Mouse (Mus musculus) mouse trophoblast stem cell (cell line): Measurements from ENCODE around the gene Shoc2.

Source experiments
- in situ Hi-C, 2 experiments: fragments of 300-500 bp; cut with MseI, MboI; formaldehyde crosslinking; loops; 2 replicates in 1 of 2; 3 replicates in 1 of 2; pipeline ENCODE4 v1.15.1; 2025

Shoc2 gene

DNA sequence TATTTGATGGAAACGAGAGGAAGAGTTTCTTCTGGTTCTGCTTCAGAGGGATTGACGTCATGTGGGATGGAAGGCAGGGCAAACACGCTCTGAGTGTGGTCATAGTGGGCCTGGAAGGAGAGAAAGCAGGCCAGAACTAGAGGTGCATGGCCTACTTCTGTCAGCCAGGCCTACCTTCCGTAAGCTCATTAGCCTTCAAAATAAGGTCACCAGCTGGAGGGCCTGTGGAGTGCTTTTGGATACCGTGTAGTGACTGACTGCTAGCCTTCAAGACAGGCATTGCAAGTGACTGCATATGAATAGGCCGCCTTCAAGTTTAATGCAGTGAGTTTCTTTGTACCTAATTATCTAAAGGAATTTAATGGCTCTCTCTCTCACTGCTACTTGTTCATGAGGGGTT, 91.0 kb downstream of the Shoc2 start:
- in situ Hi-C loops = loop anchor here in 1 of 2 experiments (25.0 kb wide), 1 partner anchor 1177 kb away; no protein-coding TSS in a partner anchor

- in situ Hi-C loops = loop anchor here in 1 of 2 experiments (25.0 kb wide), 1 partner anchor 1173 kb away; no protein-coding TSS in a partner anchor
Measured at GRCm38 (mm10) chr19:54039441-54039840, 95.3 kb downstream of the Shoc2 start.

- in situ Hi-C loops = loop anchor here (10.0 to 25.0 kb wide), 3 partner anchors 214 to 1172 kb away; no protein-coding TSS in a partner anchor
Measured at GRCm38 (mm10) chr19:54040356-54041028, 96.4 kb downstream of the Shoc2 start.

DNA sequence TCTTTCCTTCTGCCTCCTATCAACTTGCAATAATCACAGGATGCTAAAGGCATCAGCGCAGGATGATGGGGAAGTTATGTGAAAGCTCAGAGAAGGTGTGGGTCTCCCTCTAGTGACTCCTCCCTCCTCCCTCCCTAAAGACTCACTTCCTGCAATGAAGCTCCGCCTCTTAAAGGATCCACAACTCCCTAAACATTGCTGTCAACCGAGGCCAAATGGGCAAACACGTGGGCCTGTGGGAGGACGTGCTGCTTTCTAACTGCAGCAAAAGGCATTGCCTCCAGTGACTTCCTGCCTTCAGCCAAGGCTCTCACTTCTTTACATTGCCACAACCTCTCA, 96.9 kb downstream of the Shoc2 start:
- in situ Hi-C loops = loop anchor here (10.0 to 25.0 kb wide), 3 partner anchors 214 to 1171 kb away; no protein-coding TSS in a partner anchor

DNA sequence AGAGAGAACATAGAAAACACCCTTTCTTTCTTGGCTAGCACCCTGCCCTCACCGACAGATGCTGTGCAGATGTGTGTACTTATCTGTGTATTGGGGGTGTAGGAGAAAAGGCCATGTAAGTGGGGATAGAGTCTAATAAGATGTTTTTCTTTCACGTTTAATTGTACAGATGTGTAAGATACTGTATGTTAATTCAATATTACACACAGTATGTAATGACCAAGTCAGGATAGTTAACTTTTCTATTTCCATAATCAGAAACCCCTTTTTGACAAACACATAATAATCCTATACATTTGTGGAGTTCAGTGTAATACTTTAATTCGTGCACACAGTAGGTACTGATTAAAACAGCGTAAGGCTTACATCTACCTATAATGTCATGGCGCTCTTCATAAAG, 99.7 kb downstream of the Shoc2 start, which contains the start of gene Adra2a:
Gene Adra2a (plus strand): TSS at position 301 of the 400 bp plus-strand sequence.
- in situ Hi-C loops = loop anchor here (10.0 to 25.0 kb wide), 3 partner anchors 211 to 1168 kb away; no protein-coding TSS in a partner anchor

DNA sequence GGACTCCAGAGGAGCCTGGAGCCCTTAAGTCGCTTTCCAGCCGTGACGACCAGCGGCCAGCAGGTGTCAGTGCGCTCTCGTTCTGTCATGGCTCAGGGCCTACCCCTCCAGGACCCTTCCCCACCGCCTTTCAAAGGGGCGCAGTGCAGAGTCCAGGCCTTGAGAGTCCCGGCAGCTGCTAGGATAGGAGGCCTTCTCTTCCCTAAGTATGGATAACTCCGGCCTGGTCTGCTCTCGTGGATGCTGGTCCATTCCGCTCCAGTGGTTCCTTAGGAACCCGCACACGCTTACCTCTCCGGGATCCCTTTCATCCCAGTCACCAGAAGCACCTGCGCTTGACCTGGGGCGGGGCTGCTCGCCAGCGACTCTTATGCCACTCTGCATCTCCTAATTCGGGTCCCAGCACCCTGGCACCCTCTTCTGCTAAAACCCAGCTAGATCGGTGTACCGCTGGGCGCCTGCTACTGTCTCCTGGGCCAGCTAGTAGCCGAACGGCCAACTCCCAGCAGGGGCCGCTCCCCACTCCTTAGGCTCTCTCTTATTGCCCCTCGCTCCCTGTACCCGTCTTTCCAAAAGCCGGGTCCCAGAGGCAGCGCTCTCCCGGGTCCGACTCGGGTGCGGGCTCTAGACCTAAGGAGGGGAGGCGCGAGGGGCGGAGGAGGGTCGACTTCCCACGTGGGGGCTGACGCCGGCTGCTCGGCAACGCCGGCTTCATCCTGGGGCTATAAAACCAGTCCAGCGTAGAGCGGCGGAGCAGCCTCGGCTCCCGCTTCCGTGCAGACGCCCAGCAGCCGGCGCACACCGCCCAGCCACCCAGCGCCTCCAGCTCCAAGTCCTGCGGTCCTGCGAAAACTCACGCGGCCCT, 100.6 kb downstream of the Shoc2 start:
- in situ Hi-C loops = loop anchor here (10.0 to 25.0 kb wide), 3 partner anchors 210 to 1168 kb away; no protein-coding TSS in a partner anchor

DNA sequence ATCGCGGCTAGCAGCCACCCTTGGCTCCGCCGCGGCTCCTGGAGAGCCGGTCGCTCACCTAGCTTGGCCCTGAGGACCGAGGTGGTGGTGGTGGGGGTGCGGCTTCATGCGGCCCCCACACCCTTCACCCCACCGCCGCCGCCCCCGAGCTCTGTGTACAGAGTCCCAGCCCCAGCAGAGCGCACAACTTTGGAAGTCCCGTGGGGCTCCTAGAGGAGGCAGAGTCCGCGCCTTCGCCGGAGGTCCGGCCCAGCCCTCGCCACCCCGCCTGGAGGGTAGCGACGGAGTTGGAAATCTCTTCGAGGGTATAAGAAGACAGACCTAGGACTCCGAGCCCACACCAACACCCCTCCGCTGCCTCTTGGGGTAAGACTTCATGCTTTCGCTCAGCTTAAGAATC, 101.3 kb downstream of the Shoc2 start:
- in situ Hi-C loops = loop anchor here (10.0 to 25.0 kb wide), 3 partner anchors 209 to 1167 kb away; no protein-coding TSS in a partner anchor

DNA sequence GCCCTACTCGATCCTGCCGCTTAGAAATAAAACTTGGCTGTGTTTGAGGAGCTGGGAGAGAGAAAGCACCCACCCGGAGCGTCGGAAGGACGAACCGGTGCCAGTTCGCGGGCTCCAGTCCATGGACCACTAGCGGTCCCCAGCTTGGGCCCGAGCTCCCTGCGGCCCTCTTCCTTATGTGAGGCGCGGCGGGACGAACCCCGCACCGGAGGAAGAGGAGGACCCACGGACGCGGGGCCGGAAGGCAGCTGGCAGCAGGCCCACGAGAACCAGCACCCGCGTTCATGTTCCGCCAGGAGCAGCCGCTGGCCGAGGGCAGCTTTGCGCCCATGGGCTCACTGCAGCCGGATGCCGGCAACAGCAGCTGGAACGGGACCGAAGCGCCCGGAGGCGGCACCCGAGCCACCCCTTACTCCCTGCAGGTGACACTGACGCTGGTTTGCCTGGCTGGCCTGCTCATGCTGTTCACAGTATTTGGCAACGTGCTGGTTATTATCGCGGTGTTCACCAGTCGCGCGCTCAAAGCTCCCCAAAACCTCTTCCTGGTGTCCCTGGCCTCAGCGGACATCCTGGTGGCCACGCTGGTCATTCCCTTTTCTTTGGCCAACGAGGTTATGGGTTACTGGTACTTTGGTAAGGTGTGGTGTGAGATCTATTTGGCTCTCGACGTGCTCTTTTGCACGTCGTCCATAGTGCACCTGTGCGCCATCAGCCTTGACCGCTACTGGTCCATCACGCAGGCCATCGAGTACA, 102.0 kb downstream of the Shoc2 start:
- in situ Hi-C loops = loop anchor here (10.0 to 25.0 kb wide), 3 partner anchors 209 to 1166 kb away; no protein-coding TSS in a partner anchor

- in situ Hi-C loops = loop anchor here (10.0 to 25.0 kb wide), 3 partner anchors 208 to 1166 kb away; no protein-coding TSS in a partner anchor
Measured at GRCm38 (mm10) chr19:54046684-54047070, 102.6 kb downstream of the Shoc2 start.

GRCm38 (mm10) chr19:54047386-54048050, 103.4 kb downstream of the Shoc2 start:
- in situ Hi-C loops = loop anchor here (10.0 to 25.0 kb wide), 3 partner anchors 207 to 1165 kb away; no protein-coding TSS in a partner anchor

- in situ Hi-C loops = loop anchor here (10.0 to 25.0 kb wide), 3 partner anchors 206 to 1164 kb away; no protein-coding TSS in a partner anchor
Measured at GRCm38 (mm10) chr19:54048161-54048885, 104.2 kb downstream of the Shoc2 start.

GRCm38 (mm10) chr19:54051651-54052050, 107.5 kb downstream of the Shoc2 start:
- in situ Hi-C loops = loop anchor here in 1 of 2 experiments (10.0 kb wide), 1 partner anchor 203 kb away; no protein-coding TSS in a partner anchor

GRCm38 (mm10) chr19:54055845-54056244, 111.7 kb downstream of the Shoc2 start:
- in situ Hi-C loops = loop anchor here in 1 of 2 experiments (10.0 kb wide), 1 partner anchor 199 kb away; no protein-coding TSS in a partner anchor

DNA sequence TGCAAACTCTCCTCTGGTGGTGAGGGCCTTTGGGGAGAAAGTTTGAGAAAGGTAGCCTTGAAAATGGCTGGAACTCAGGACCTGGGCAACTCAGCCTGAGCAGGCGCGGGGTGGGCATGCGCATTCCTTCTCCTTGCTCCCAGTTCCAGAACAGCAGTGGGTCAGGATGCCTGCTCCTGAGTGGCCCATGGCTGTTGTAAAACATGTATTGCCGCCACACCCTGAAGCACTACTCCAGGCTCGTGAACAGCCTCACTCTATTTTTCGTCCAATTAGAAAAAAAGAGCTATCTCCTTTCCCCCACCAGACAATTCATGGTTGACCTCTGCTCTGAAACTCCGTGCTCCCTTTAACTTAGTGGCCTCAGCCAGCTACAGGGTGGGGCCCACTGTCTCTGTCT, 124.3 kb downstream of the Shoc2 start:
- in situ Hi-C loops = no loop called here

- in situ Hi-C loops = no loop called here
Measured at GRCm38 (mm10) chr19:54070521-54070920, 126.4 kb downstream of the Shoc2 start.

DNA sequence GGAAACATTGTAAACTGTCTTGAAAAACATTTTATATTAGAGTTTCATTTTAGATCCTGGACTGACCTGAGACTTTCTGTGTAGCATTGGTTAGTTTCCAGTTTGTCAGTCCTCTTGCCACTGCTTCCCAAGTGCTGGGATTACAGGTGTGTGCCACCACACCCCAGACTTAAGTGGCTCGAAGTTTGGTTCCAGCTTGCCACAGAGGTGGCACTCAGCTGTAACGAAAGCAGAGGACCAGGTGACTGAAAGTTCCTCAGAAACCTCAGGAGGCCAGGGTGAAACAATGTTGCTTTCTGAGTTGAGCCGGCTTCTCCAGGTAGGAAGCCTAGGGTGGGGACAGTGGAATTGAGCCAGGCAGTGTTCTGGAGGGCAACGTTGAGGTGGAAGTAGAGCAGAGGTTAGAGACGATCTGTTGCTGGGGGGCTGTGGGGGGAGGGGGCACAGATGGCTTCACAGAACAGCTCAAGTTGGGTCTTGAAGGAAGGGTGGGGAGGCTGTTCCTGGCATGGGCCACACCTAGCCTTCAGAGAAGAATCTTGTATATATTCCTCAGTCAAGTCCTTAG, 128.2 kb downstream of the Shoc2 start:
- in situ Hi-C loops = no loop called here

DNA sequence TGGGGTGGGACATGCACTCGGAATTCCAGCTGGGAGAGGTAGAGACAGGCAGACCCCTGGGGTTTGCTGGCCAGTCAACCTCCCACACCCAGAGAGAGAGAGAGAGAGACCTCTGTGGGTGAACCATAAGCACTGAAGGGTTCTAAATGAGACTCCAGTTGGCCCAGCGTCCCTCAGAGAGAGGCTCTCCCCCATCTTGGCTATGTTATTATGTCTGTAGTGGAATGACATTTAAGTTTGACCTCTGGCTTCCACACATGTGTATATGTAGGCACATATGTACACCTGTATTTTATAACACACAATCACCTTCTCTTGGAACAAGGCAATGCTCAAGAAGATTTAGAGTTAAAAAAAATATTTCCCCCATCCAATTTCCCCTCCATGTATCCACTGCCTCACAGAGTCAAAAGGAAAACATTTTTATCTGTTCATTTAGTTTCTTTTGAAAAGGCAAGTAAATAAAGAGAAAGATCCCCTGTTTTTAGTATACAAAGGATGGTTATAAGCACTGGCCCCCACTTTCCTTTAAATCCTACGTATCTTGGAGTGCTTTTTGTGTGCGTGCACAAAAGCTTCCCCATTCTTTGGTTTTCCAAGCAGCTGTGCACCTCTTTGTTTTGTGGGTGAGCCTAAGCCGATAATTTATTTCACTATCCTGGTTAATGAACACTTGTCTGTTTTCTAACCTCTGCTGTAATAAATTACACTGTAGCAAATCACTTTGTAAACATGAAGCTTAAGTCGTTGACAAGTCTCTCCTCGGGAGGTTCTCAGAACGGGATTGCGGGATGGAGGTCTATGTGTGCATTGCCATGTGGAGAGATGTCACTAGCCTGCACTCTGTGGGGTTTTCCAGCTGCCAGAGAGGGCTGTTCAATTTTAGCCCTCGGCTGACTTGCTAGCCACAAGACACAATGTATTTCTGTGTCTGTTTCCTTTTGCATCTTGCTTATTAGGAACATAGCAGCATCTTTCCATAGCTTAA, 132.6 kb downstream of the Shoc2 start:
- in situ Hi-C loops = no loop called here

DNA sequence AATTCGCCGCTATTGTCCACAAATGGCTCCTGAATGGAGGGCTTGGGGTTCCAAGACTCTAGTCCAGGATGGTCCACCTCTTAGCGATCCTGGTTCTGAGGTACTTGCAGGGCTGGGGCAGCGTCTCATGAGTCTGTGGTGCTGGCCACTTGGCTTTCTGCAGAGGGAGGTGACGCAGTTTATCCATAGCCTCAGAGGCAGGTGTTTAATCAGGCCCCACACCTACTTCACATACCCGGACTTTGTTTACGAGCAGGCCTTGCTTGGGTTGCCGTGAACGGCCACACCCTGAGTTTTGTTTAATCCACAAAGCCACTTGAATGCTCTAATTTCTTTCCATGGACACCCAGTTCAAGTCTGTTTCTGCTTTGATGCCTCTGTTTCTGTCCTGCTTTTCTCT, 137.2 kb downstream of the Shoc2 start:
- in situ Hi-C loops = no loop called here
